Mouse (Mus musculus) cortical plate, adult 2 months (tissue): ENCODE results near the gene B230219D22Rik.

Experiments used
- CTCF ChIP-seq: fragments of 200-500 bp; IDR thresholded peaks from 2 replicates; pipeline ENCODE4 v1.5.1; 2011; ENCODE audit warnings: mild to moderate bottlenecking, control low read depth, low read length; ENCODE audit not compliant: insufficient read depth; ENCODE audit errors: extremely low read depth
- POLR2A ChIP-seq: fragments of 200-500 bp; IDR thresholded peaks from 2 replicates; pipeline ENCODE4 v1.6.1; 2011; ENCODE audit warnings: mild to moderate bottlenecking, low read length, control low read depth; ENCODE audit not compliant: insufficient read depth; ENCODE audit errors: extremely low read depth

DNA sequence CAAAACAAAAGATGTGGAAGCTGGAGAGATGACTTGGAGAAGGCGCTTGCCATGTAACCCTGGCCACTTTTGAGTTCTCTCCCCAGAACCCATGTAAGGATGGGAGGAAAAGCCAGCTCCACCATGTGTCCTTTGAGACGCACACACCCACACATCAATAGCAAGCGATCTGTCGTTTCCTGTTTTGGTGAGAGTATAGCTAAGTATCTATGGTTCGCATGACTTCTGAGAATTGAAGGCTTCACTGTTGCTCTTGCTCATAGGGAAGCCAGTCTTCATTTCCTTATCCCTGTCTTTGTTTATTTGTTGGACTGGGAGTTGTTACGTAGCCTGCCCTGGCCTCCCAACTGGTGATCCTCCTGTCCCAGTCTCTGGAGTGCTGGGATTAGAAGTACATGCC is 20.2 kb upstream of the B230219D22Rik start:
- no peak for TF ChIP-seq POLR2A
- TF ChIP-seq CTCF: no peak
